Mouse (Mus musculus): ENCODE data around the gene Rpl5. TPM values are rescaled to one million over a fixed set of nuclear protein-coding genes. Genes with fewer than 3 reads are reported as not detected.

Gene Rpl5
- polyA plus RNA-seq, 1 experiment from 2014 or later, result 94.0 TPM

Other genes with a start within 250 kb of the Rpl5 start
- 0.05 and 0.26 TPM in 2 replicates for gene Gfi1, start 174.5 kb upstream of the Rpl5 start, polyA plus RNA-seq (2016; fragmentation: Nextera tagmentation; extraction: Ambion mirVana)
- 0.11 and 0.40 TPM in 2 replicates for gene Ube2d2b, start 70.4 kb upstream of the Rpl5 start, polyA plus RNA-seq (2016; fragmentation: Nextera tagmentation; extraction: Ambion mirVana)
- 61.2 and 61.8 TPM in 2 replicates for gene Evi5, start 25.4 kb upstream of the Rpl5 start, polyA plus RNA-seq (2016; fragmentation: Nextera tagmentation; extraction: Ambion mirVana)
- gene Fam69a, start 86.6 kb downstream of the Rpl5 start, polyA plus RNA-seq (2016; fragmentation: Nextera tagmentation; extraction: Ambion mirVana), result 10.8 and 15.8 TPM in 2 replicates
- 163 and 189 TPM in 2 replicates for gene Mtf2, start 165.2 kb downstream of the Rpl5 start, polyA plus RNA-seq (2016; fragmentation: Nextera tagmentation; extraction: Ambion mirVana)
- gene Tmed5, start 232.1 kb downstream of the Rpl5 start, polyA plus RNA-seq (2016; fragmentation: Nextera tagmentation; extraction: Ambion mirVana), result 24.3 and 28.3 TPM in 2 replicates
- gene Ccdc18, start 232.4 kb downstream of the Rpl5 start, polyA plus RNA-seq (2016; fragmentation: Nextera tagmentation; extraction: Ambion mirVana), result 9.5 and 13.2 TPM in 2 replicates

Data from limb, embryonic 10.5 days (tissue).